Mouse (Mus musculus) embryonic facial prominence, embryonic 11.5 days (tissue): ENCODE results near the gene Stat2. TPM values are rescaled to one million over a fixed set of nuclear protein-coding genes. Genes with fewer than 3 reads are reported as not detected.
"Not testable (repeated sequence)": the region's sequence is repeated elsewhere in the genome, so short reads cannot be mapped to it uniquely, and the experiment has no call there.

Source experiments
- ATAC-seq: fragments of 200-750 bp; cut with Nextera tagmentation; replicated peaks from 2 replicates; pipeline ENCODE4 v1.8.0; 2017; ENCODE audit warnings: low read depth; ENCODE audit not compliant: insufficient number of reproducible peaks, low FRiP score, low TSS enrichment
- DNase-seq: peaks from one replicate; pipeline ENCODE4 v3.0.0-alpha.2; 2015; ENCODE audit warnings: low spot score
- H3K27ac ChIP-seq: fragments of 300-500 bp; sonication (generic); replicated peaks from 2 replicates; pipeline ENCODE4 v1.5.1; 2014; ENCODE audit warnings: mild to moderate bottlenecking, low read depth, low read length, control low read depth
- H3K27me3 ChIP-seq: fragments of 300-500 bp; sonication (generic); 2 replicates; pipeline ENCODE4 v1.6.1; 2014; ENCODE audit warnings: mild to moderate bottlenecking, low read length, moderate library complexity, mixed read lengths; ENCODE audit not compliant: control insufficient read depth, insufficient read depth
- H3K36me3 ChIP-seq: fragments of 300-500 bp; sonication (generic); replicated peaks from 2 replicates; pipeline ENCODE4 v1.6.1; 2014; ENCODE audit warnings: low read depth, mild to moderate bottlenecking, low read length, moderate library complexity, mixed read lengths; ENCODE audit not compliant: control insufficient read depth, insufficient read depth
- H3K4me1 ChIP-seq: fragments of 300-500 bp; sonication (generic); 2 replicates; pipeline ENCODE4 v1.6.1; 2014; ENCODE audit warnings: low read length, mixed read lengths; ENCODE audit not compliant: control insufficient read depth, insufficient read depth
- H3K4me2 ChIP-seq: fragments of 300-500 bp; sonication (generic); 2 replicates; pipeline ENCODE4 v1.6.1; 2014; ENCODE audit warnings: low read depth, mild to moderate bottlenecking, control low read depth, low read length, moderate library complexity
- H3K4me3 ChIP-seq: fragments of 300-500 bp; sonication (generic); 2 replicates; pipeline ENCODE4 v1.5.1; 2014; ENCODE audit warnings: low read depth, low read length, control low read depth
- H3K9ac ChIP-seq: fragments of 300-500 bp; sonication (generic); replicated peaks from 2 replicates; pipeline ENCODE4 v1.6.1; 2014; ENCODE audit warnings: mild to moderate bottlenecking, control low read depth, low read length
- H3K9me3 ChIP-seq: fragments of 300-500 bp; sonication (generic); replicated peaks from 2 replicates; pipeline ENCODE4 v1.6.1; 2016; ENCODE audit warnings: mild to moderate bottlenecking, low read length, inconsistent platforms, mixed read lengths; ENCODE audit not compliant: control insufficient read depth
- WGBS: fragments of 180-500 bp; shearing (Covaris S2); extraction: QIAGEN DNeasy Blood & Tissue Kit; methylation state at CpG from one replicate; pipeline ENCODE4 v1.1.7; 2014; 5-methylcytosine and 5-hydroxymethylcytosine counted together
- polyA plus RNA-seq: library from polyadenylated mRNA; unstranded; fragments of >200 nt; fragmentation: Nextera tagmentation; extraction: Ambion mirVana; gene quantifications from 2 replicates; pipeline ENCODE4 v1.2.1, GENCODE M21; 2014

Stat2 gene
- polyA plus RNA-seq, 1 experiment from 2014 or later = 12.7 TPM

GRCm38 (mm10) chr10:128323516-128323915, 53.2 kb downstream of the Stat2 start:
- Histone ChIP-seq H3K9ac (peak overlapping the region; percentile 98), H3K4me2 (peak overlapping the region; percentile 69), H3K9me3 (no peaks in the 10 kb centered on the region), H3K27me3 (no peaks in the 10 kb centered on the region), H3K4me1 (no peaks in the 10 kb centered on the region), H3K36me3 (peaks cover 12% of the 10 kb centered on the region), H3K4me3 (peak overlapping the region; percentile 89), H3K27ac (no peak overlapping the region)
- DNase-seq (no peak), ATAC-seq (no peak)
- 81% methylated on average over 8 of the region's 8 CpGs for WGBS

GRCm38 (mm10) chr10:128326825-128327224, 56.5 kb downstream of the Stat2 start:
- WGBS = 94% methylated on average over 8 of the region's 8 CpGs
- H3K4me3 ChIP-seq = no peak overlapping the region
- H3K9ac ChIP-seq = no peak overlapping the region
- no peaks in the 10 kb centered on the region for H3K27me3 ChIP-seq
- no peaks in the 10 kb centered on the region for H3K4me1 ChIP-seq
- DNase-seq = no peak
- H3K27ac ChIP-seq = no peak overlapping the region
- ATAC-seq = no peak
- H3K36me3 ChIP-seq = peaks cover 12% of the 10 kb centered on the region
- H3K4me2 ChIP-seq = no peak overlapping the region
- H3K9me3 ChIP-seq = no peaks in the 10 kb centered on the region

- Histone ChIP-seq H3K27ac (no peak overlapping the region), H3K4me3 (no peak overlapping the region), H3K36me3 (peaks cover 12% of the 10 kb centered on the region), H3K9ac (no peak overlapping the region), H3K4me2 (no peak overlapping the region), H3K4me1 (no peaks in the 10 kb centered on the region), H3K9me3 (no peaks in the 10 kb centered on the region), H3K27me3 (no peaks in the 10 kb centered on the region)
- WGBS = 92% methylated on average over 10 of the region's 10 CpGs
- DNase-seq = no peak
- ATAC-seq = no peak
These were observed 57.3 kb downstream of the Stat2 start for GRCm38 (mm10) chr10:128327610-128328009.

GRCm38 (mm10) chr10:128332358-128333249, 62.2 kb downstream of the Stat2 start:
- not testable (repeated sequence) for H3K4me1 ChIP-seq, H3K27me3 ChIP-seq, H3K36me3 ChIP-seq, H3K27ac ChIP-seq, H3K4me2 ChIP-seq, H3K9me3 ChIP-seq, DNase-seq, ATAC-seq, H3K4me3 ChIP-seq, H3K9ac ChIP-seq
- 74% methylated on average over 6 of the region's 6 CpGs for WGBS

GRCm38 (mm10) chr10:128335582-128335981, 65.2 kb downstream of the Stat2 start:
- no peaks in the 10 kb centered on the region for H3K36me3 ChIP-seq
- H3K4me3 ChIP-seq = no peak overlapping the region
- no peaks in the 10 kb centered on the region for H3K27me3 ChIP-seq
- 4% methylated on average over 4 of the region's 4 CpGs for WGBS
- H3K27ac ChIP-seq = no peak overlapping the region
- no peak overlapping the region for H3K4me2 ChIP-seq
- DNase-seq = peak; percentile 82
- no peaks in the 10 kb centered on the region for H3K9me3 ChIP-seq
- no peaks in the 10 kb centered on the region for H3K4me1 ChIP-seq
- no peak overlapping the region for H3K9ac ChIP-seq
- no peak for ATAC-seq

GRCm38 (mm10) chr10:128336195-128336594, 65.8 kb downstream of the Stat2 start:
- Histone ChIP-seq H3K9me3 (no peaks in the 10 kb centered on the region), H3K36me3 (no peaks in the 10 kb centered on the region), H3K9ac (no peak overlapping the region), H3K27me3 (no peaks in the 10 kb centered on the region), H3K4me1 (no peaks in the 10 kb centered on the region), H3K4me2 (no peak overlapping the region), H3K27ac (no peak overlapping the region), H3K4me3 (no peak overlapping the region)
- WGBS = 94% methylated on average over 3 of the region's 3 CpGs
- ATAC-seq (no peak), DNase-seq (no peak)

- WGBS = 80% methylated on average over 3 of the region's 3 CpGs
- no peaks in the 10 kb centered on the region for H3K9me3 ChIP-seq
- H3K9ac ChIP-seq = no peak overlapping the region; the same call in 1 of the 2 replicates
- H3K36me3 ChIP-seq = no peaks in the 10 kb centered on the region
- no peaks in the 10 kb centered on the region for H3K4me1 ChIP-seq
- H3K27me3 ChIP-seq = no peaks in the 10 kb centered on the region
- ATAC-seq (no peak), DNase-seq (no peak)
- H3K27ac ChIP-seq = no peak overlapping the region
- H3K4me3 ChIP-seq = peak overlapping the region; percentile 86; the same call in 1 of the 2 replicates
- peak overlapping the region; percentile 32; the same call in 1 of the 2 replicates for H3K4me2 ChIP-seq
These were observed 66.2 kb downstream of the Stat2 start for GRCm38 (mm10) chr10:128336597-128336996.
